Mouse (Mus musculus) liver, adult 2 months (tissue): ENCODE data around the gene Crct1.

Experiments used
- CTCF ChIP-seq: fragments of 200-500 bp; IDR thresholded peaks from 2 replicates; pipeline ENCODE4 v1.5.1; 2011; ENCODE audit warnings: low read depth, low read length, control low read depth
- POLR2A ChIP-seq: fragments of 200-500 bp; IDR thresholded peaks from 2 replicates; pipeline ENCODE4 v1.6.1; 2011; ENCODE audit warnings: low read length, control low read depth; ENCODE audit not compliant: insufficient read depth; ENCODE audit errors: extremely low read depth

DNA sequence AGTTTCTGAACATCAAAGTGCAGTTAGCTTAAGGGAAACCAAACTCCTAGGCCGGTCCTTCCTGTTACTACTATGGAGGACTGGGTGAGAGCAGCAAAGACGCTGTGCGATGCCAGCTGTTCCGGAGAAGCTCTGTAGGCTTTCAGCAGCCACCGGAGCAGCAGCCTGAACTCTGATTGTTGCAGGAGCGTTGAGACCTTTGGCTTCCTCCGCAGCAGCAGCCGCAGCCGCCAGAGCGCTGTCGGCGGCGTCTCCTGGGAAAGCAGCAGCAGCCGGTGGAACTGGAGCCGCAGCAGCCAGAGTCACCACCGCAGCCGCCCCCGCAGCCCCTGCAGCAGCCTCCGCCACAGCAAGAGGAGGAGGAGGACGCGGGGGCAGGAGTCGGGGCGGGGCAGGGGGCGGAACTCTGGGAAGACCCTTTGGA lies 1.1 kb downstream of the Crct1 start:
- TF ChIP-seq CTCF (no peak), POLR2A (no peak)
